Mouse (Mus musculus): ENCODE data around the gene Ppp1r12b. TPM values are rescaled to one million over a fixed set of nuclear protein-coding genes. Genes with fewer than 3 reads are reported as not detected.

Ppp1r12b gene
- polyA plus RNA-seq, 1 experiment, result 22.2 TPM

- no peak for DNase-seq
- Histone ChIP-seq H3K4me1 (ENCODE audit: control insufficient read depth, insufficient read depth, low read length) (no peaks in the 10 kb centered on the region; the same call in 1 of the 2 replicates), H3K4me3 (replicated peaks; ENCODE audit: insufficient read depth, low read depth, low read length) (no peak overlapping the region), H3K27ac (ENCODE audit: insufficient read depth, low read length) (no peak overlapping the region), H3K27me3 (ENCODE audit: control insufficient read depth, insufficient read depth, low read length) (no peaks in the 10 kb centered on the region)
- WGBS, result 90% methylated on average over 3 of the region's 3 CpGs
- TF ChIP-seq POLR2A (IDR thresholded peaks at IDR 0.05; ENCODE audit: borderline replicate concordance, insufficient read depth, low read length), result no peak
- no peak for TF ChIP-seq CTCF (IDR thresholded peaks at IDR 0.05; ENCODE audit: borderline replicate concordance, insufficient read depth, low read depth, low read length)
Measured at GRCm38 (mm10) chr1:134994739-134995138, 39.0 kb upstream of the Ppp1r12b start.

- Histone ChIP-seq H3K27ac (ENCODE audit: insufficient read depth, low read length) (no peak overlapping the region), H3K4me1 (ENCODE audit: control insufficient read depth, insufficient read depth, low read length) (no peaks in the 10 kb centered on the region; the same call in 1 of the 2 replicates), H3K4me3 (replicated peaks; ENCODE audit: insufficient read depth, low read depth, low read length) (no peak overlapping the region), H3K27me3 (ENCODE audit: control insufficient read depth, insufficient read depth, low read length) (no peaks in the 10 kb centered on the region)
- no peak for TF ChIP-seq CTCF (IDR thresholded peaks at IDR 0.05; ENCODE audit: borderline replicate concordance, insufficient read depth, low read depth, low read length)
- no peak for TF ChIP-seq POLR2A (IDR thresholded peaks at IDR 0.05; ENCODE audit: borderline replicate concordance, insufficient read depth, low read length)
- 60% methylated on average over 8 of the region's 8 CpGs for WGBS
- no peak for DNase-seq
Measured at GRCm38 (mm10) chr1:134992046-134992645, 36.4 kb upstream of the Ppp1r12b start.

GRCm38 (mm10) chr1:134989372-134989771, 33.6 kb upstream of the Ppp1r12b start:
- Histone ChIP-seq H3K4me3 (replicated peaks; ENCODE audit: insufficient read depth, low read depth, low read length) (no peak overlapping the region), H3K27ac (ENCODE audit: insufficient read depth, low read length) (no peak overlapping the region), H3K4me1 (ENCODE audit: control insufficient read depth, insufficient read depth, low read length) (no peaks in the 10 kb centered on the region), H3K27me3 (ENCODE audit: control insufficient read depth, insufficient read depth, low read length) (no peaks in the 10 kb centered on the region)
- TF ChIP-seq POLR2A (IDR thresholded peaks at IDR 0.05; ENCODE audit: borderline replicate concordance, insufficient read depth, low read length) (no peak), CTCF (IDR thresholded peaks at IDR 0.05; ENCODE audit: borderline replicate concordance, insufficient read depth, low read depth, low read length) (peak; percentile 85)
- DNase-seq, result peak; percentile 73 to 76
- 9% methylated on average over 7 of the region's 7 CpGs for WGBS

GRCm38 (mm10) chr1:134987962-134988341, 32.2 kb upstream of the Ppp1r12b start:
- Histone ChIP-seq H3K27ac (ENCODE audit: insufficient read depth, low read length) (no peak overlapping the region), H3K4me3 (replicated peaks; ENCODE audit: insufficient read depth, low read depth, low read length) (peak overlapping the region; percentile 37), H3K27me3 (ENCODE audit: control insufficient read depth, insufficient read depth, low read length) (no peaks in the 10 kb centered on the region), H3K4me1 (ENCODE audit: control insufficient read depth, insufficient read depth, low read length) (no peaks in the 10 kb centered on the region)
- DNase-seq, result no peak
- 5% methylated on average over 14 of the region's 14 CpGs for WGBS
- TF ChIP-seq CTCF (IDR thresholded peaks at IDR 0.05; ENCODE audit: borderline replicate concordance, insufficient read depth, low read depth, low read length), result no peak

GRCm38 (mm10) chr1:134987173-134987961, 31.6 kb upstream of the Ppp1r12b start:
- H3K27ac ChIP-seq (ENCODE audit: insufficient read depth, low read length), result no peak overlapping the region
- H3K4me3 ChIP-seq (replicated peaks; ENCODE audit: insufficient read depth, low read depth, low read length), result peak overlapping the region; percentile 37
- 28% methylated on average over 48 of the region's 48 CpGs for WGBS
- no peaks in the 10 kb centered on the region for H3K27me3 ChIP-seq (ENCODE audit: control insufficient read depth, insufficient read depth, low read length)
- no peaks in the 10 kb centered on the region for H3K4me1 ChIP-seq (ENCODE audit: control insufficient read depth, insufficient read depth, low read length)
- peak; percentile 69 to 70 for DNase-seq
- TF ChIP-seq POLR2A (IDR thresholded peaks at IDR 0.05; ENCODE audit: borderline replicate concordance, insufficient read depth, low read length) (0 out of 2 replicates have a peak, but pooled peaks have one; percentile 30), CTCF (IDR thresholded peaks at IDR 0.05; ENCODE audit: borderline replicate concordance, insufficient read depth, low read depth, low read length) (no peak)

- Histone ChIP-seq H3K27ac (ENCODE audit: insufficient read depth, low read length) (no peak overlapping the region), H3K4me3 (replicated peaks; ENCODE audit: insufficient read depth, low read depth, low read length) (no peak overlapping the region), H3K27me3 (ENCODE audit: control insufficient read depth, insufficient read depth, low read length) (no peaks in the 10 kb centered on the region), H3K4me1 (ENCODE audit: control insufficient read depth, insufficient read depth, low read length) (no peaks in the 10 kb centered on the region)
- TF ChIP-seq CTCF (IDR thresholded peaks at IDR 0.05; ENCODE audit: borderline replicate concordance, insufficient read depth, low read depth, low read length), result no peak
- no peak for TF ChIP-seq POLR2A (IDR thresholded peaks at IDR 0.05; ENCODE audit: borderline replicate concordance, insufficient read depth, low read length)
- WGBS, result 63% methylated on average over 1 of the region's 1 CpGs
- DNase-seq, result no peak
Measured at GRCm38 (mm10) chr1:134972920-134973319, 17.2 kb upstream of the Ppp1r12b start.

GRCm38 (mm10) chr1:134965430-134965829, 9.7 kb upstream of the Ppp1r12b start:
- TF ChIP-seq CTCF (IDR thresholded peaks at IDR 0.05; ENCODE audit: borderline replicate concordance, insufficient read depth, low read depth, low read length) (no peak), POLR2A (IDR thresholded peaks at IDR 0.05; ENCODE audit: borderline replicate concordance, insufficient read depth, low read length) (no peak)
- H3K4me3 ChIP-seq (replicated peaks; ENCODE audit: insufficient read depth, low read depth, low read length), result no peak overlapping the region
- no peak overlapping the region for H3K27ac ChIP-seq (ENCODE audit: insufficient read depth, low read length)
- no peak for DNase-seq
- H3K27me3 ChIP-seq (ENCODE audit: control insufficient read depth, insufficient read depth, low read length), result no peaks in the 10 kb centered on the region
- 0 out of 2 replicates have a peak, but pooled peaks cover 3% of the 10 kb centered on the region for H3K4me1 ChIP-seq (ENCODE audit: control insufficient read depth, insufficient read depth, low read length)
- WGBS, result 95% methylated on average over 2 of the region's 2 CpGs

GRCm38 (mm10) chr1:134962821-134963220, 7.1 kb upstream of the Ppp1r12b start:
- H3K4me3 ChIP-seq (replicated peaks; ENCODE audit: insufficient read depth, low read depth, low read length), result peak overlapping the region; percentile 67
- no peak overlapping the region for H3K27ac ChIP-seq (ENCODE audit: insufficient read depth, low read length)
- TF ChIP-seq POLR2A (IDR thresholded peaks at IDR 0.05; ENCODE audit: borderline replicate concordance, insufficient read depth, low read length), result no peak
- TF ChIP-seq CTCF (IDR thresholded peaks at IDR 0.05; ENCODE audit: borderline replicate concordance, insufficient read depth, low read depth, low read length), result peak; percentile 18; the same call in 1 of the 2 replicates
- peak; percentile 35 to 40 for DNase-seq
- H3K4me1 ChIP-seq (ENCODE audit: control insufficient read depth, insufficient read depth, low read length), result 0 out of 2 replicates have a peak, but pooled peaks cover 3% of the 10 kb centered on the region
- WGBS, result under 1% methylated on average over 11 of the region's 11 CpGs
- no peaks in the 10 kb centered on the region for H3K27me3 ChIP-seq (ENCODE audit: control insufficient read depth, insufficient read depth, low read length)
